Mouse (Mus musculus) left cerebral cortex, postnatal 14 days (tissue): ENCODE measurements around the gene Serpina3f. TPM values are rescaled to one million over a fixed set of nuclear protein-coding genes. Genes with fewer than 3 reads are reported as not detected.
"Not testable (repeated sequence)": the region's sequence is repeated elsewhere in the genome, so short reads cannot be mapped to it uniquely, and the experiment has no call there.

ENCODE experiments used
- DNase-seq, 2 experiments: peaks; one replicate each; pipeline ENCODE4 v3.0.0; 2021 to 2022; ENCODE audit warnings: low spot score in 2 of 2, mixed read lengths in 1 of 2
- intact Hi-C: fragments of 180-260 bp; cut with DNase I; formaldehyde crosslinking; loops from one replicate; pipeline ENCODE4 v1.15.1; 2025
- long read RNA-seq, 2 experiments: library from polyadenylated mRNA; stranded (forward); transcript quantifications; one replicate each; pipeline ENCODE4 v2.0.0; 2021
- total RNA-seq, 2 experiments: library from RNA; stranded (reverse); gene quantifications; 2 replicates each; pipeline ENCODE4 v1.2.3; 2021

Serpina3f gene
- not detected for total RNA-seq
- long read RNA-seq, experiment 1, result 0 reads
- long read RNA-seq, experiment 2, result 0 reads

GRCm38 (mm10) chr12:104214445-104214753, at the start of gene Serpina3f:
Serpina3f (plus strand) TSS chr12:104214544.
- no peak for DNase-seq
- intact Hi-C loops, result no loop called here

DNA sequence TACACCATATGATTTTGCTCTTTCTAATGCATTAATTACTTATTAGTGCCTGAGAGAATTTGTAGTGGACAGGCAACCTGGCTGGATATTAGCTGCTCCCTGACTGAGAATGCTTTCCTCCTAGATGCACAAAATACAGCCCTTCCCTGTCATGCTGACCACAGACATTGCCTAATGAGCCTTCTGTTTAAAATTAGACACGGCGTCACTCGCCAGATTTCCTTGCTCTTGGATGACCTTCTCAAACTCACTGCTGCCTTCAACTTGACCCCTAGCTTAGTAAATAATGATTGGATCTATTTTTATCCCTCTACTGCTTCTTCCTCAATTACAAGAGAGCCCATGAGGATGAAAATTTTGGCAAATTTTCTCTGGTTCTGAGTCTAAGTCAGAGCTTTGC, 39.6 kb upstream of the Serpina3f start:
- DNase-seq, result no peak
- intact Hi-C loops, result no loop called here

GRCm38 (mm10) chr12:104175636-104176035, 38.7 kb upstream of the Serpina3f start:
- no peak for DNase-seq
- intact Hi-C loops, result no loop called here

GRCm38 (mm10) chr12:104178577-104178976, 35.8 kb upstream of the Serpina3f start:
- no peak for DNase-seq
- intact Hi-C loops, result no loop called here

DNA sequence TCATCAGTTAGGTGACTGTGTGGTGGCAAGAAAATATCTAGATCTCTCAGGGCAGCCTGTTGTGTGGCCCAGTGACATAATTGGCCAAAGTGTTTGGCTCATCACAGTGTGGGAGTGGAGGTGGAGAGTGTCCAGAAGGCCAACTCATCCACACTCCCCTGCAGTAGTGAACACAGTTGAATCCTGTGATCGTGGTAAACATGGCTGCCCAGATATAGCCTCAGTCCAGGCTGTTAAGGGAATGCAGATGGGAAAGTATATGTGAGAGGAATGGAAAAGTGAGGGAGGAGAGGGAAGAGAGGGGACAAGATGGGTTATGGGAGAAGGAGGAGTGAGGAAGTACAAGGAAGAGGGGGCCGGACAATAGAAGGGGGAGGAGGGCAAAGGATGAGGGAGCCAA, 35.4 kb upstream of the Serpina3f start:
- intact Hi-C loops, result no loop called here
- DNase-seq, result no peak

DNA sequence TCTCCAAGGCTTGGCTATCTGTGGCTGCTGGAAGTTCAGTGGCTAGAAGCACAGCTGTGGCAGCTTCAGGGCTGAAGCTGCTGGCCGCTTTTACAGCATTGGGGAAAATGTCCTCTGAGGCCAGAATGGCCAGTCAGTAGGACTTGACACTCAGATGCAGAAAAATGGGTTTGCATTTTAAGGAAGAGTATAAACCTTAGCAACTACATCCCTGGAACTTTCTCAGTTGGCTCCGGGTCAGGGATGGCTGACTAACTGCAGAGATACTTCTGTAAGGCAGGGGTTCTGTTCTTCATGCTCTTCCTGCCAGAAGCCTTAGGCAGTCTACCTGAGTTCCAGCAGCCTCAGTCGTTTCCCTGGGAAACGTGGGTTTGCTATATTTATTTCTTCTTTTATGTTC, 29.3 kb upstream of the Serpina3f start:
- no peak for DNase-seq
- intact Hi-C loops, result no loop called here

DNA sequence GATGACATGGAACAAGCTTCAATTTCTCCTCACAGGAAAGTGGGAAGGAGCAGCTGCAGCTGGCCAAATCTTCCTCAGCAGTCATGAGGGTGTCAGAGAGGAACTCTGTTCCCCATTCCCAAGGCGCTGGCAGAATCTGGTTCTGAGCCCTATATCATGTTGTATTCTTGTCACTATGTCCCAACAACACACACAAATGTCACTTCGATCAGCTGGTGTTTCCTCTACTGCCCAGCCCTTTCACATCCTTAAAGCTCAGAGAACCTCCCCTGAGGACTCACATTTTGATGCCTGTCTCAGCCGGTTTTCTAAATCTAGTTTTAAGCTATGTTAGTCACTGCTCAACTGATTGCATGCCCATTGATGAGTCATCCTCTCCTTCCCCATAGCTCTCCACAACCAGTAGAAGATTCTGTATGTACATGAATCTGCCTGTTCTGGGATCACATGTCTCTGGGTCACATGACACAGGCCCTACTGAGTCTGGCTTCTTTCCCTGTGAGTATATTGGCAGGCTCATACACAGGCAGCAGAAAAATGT, 28.2 kb upstream of the Serpina3f start:
- intact Hi-C loops, result no loop called here
- DNase-seq, result peak; percentile 11 to 65

GRCm38 (mm10) chr12:104189246-104189645, 25.1 kb upstream of the Serpina3f start:
- intact Hi-C loops, result no loop called here

DNA sequence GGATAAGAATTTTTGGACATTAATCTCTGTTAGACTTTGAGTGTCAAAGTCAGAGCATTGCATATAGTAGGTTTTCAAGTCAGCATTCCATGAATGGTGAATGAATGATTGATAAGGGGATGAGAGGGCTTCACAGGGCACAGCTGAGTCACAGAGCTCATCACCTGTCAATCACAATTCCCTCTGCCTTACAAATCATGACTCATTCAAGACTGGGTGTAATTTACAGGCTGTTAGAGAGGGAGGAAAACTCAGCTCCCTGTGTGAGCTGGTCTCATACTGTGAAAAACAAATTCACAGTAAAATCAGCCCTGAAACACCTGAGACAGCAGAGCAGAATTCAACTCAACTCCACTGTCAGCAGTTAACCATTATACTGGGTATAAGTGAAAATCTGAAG, 23.5 kb upstream of the Serpina3f start:
- intact Hi-C loops, result no loop called here
- DNase-seq, result no peak

More at GRCm38 (mm10) chr12:104189246-104189645, 25.1 kb upstream of the Serpina3f start:
- DNase-seq, result no peak

- intact Hi-C loops, result no loop called here
- DNase-seq, result peak in 1 of 2 experiments; percentile 13
Observed at GRCm38 (mm10) chr12:104209149-104209548, 5.2 kb upstream of the Serpina3f start.

DNA sequence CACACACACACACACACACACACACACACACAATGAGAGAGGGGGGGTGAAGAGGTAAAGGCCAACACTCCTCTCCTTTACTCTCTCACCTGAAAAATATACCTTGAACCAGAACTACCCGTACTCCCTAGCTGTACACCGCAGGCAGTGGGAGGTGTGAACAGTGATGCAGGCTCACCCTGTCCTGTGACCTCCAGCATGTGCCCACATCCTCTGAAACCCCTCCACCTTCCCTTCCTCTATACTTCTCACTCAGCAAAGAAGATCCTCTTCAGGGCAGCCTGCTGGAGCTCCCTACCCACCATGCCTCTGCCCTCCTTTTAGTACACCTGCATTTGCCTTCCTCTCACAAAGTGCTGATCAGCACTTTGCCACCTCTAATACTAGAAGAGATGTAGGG, 4.5 kb upstream of the Serpina3f start:
- no peak for DNase-seq
- intact Hi-C loops, result no loop called here

- no peak for DNase-seq
- intact Hi-C loops, result no loop called here
Observed at GRCm38 (mm10) chr12:104213689-104214444, 477 bp upstream of the Serpina3f start.

GRCm38 (mm10) chr12:104215249-104215648, 905 bp downstream of the Serpina3f start:
- intact Hi-C loops, result no loop called here
- DNase-seq, result no peak

DNA sequence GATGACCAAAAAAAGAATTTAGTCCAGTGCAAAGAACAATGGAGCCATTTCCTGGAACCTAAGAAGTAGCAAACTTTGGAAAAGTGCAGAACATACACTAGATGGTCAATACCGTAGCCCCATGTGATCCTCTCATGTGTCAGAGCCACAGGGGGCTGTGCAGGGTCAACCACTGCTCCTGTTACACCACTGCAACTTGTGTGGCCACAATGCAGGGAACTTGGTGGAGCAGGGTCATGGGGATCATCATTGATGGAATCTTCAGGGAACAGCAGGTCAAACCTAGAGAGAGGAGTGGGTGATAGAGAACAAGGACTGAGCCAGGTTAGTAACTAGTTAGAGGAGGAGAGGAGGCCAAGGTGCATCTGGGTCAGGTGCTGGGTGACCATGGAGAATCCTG, 7.3 kb downstream of the Serpina3f start:
- intact Hi-C loops, result no loop called here
- DNase-seq, result no peak

GRCm38 (mm10) chr12:104223690-104224089, 9.3 kb downstream of the Serpina3f start:
- intact Hi-C loops, result no loop called here
- no peak for DNase-seq

DNA sequence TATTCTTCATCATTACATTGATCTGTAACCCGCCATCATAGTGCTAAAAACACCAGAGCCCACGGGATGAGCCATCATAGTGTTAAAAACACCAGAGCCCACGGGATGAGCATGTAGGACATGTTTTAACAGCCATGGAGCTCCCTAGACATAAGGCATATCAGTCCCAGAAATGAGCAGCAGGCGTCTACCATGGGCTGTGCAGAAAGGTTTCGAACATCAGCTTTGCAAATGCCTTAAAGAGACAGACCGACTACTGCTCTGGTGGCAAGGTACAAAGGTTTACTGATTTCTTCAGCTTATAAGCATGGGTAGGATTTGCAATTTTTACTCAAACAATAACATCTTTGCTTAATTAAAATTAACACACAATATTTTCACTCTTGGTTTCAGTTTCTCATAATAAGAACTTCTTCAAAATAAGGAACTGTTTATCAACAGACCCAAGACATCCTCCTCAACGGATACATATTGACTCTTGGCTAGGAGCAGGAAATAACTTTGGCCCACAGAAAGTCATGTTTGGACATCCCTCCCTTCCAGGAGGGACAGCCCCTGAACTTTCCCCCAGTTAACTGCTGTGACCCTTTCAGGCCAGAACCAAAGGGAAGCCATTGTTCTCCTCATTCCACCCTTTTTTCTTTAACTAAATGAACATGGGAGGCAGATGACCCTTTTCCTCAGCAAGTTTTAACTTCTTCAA, 10.4 kb downstream of the Serpina3f start:
- intact Hi-C loops, result no loop called here
- DNase-seq, result no peak

GRCm38 (mm10) chr12:104230762-104231161, 16.4 kb downstream of the Serpina3f start:
- no peak for DNase-seq
- intact Hi-C loops, result no loop called here

- intact Hi-C loops, result no loop called here
- no peak for DNase-seq
Observed at GRCm38 (mm10) chr12:104235915-104236314, 21.6 kb downstream of the Serpina3f start, which contains the start of gene Serpina3g. Serpina3g (plus strand) TSS chr12:104236245.

DNA sequence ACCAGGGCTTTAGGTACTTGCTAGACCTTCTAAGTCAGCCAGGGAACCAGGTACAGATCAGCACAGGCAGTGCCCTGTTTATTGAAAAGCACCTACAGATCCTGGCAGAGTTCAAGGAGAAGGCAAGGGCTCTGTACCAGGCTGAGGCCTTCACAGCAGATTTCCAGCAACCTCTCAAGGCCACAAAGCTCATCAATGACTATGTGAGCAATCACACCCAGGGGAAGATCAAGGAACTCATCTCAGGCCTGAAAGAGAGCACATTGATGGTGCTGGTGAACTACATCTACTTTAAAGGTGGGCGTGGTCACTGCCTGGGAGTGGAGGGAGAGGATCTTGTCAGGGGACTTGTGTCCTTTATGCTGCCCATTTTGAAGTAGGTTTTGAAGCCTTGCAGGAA, 23.7 kb downstream of the Serpina3f start:
- DNase-seq, intact Hi-C loops: not testable (repeated sequence)

DNA sequence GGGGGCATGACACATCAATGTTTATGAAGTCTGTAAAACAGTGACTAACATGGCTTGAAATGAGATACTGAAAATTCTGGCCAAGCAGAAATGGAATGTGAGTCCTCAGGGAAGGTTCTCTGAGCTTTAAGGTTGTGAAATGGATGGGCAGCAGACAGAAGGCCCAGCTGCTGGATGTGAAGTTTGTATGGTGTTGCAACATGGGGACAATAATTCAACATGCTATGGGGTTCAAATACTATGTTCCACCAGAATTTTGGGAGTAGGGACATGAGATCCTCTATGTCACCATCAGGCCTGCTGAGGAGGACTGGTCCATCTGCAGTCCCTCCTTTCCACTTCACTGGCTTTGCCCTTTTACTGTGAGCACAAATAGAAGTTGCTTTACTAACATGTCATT, 29.0 kb downstream of the Serpina3f start:
- DNase-seq, result no peak
- intact Hi-C loops, result no loop called here

- intact Hi-C loops, result loop anchor here (5.0 kb wide), 1 partner anchor 172 kb away; no protein-coding TSS in a partner anchor
Observed at GRCm38 (mm10) chr12:104245092-104245491, 30.7 kb downstream of the Serpina3f start.

More at GRCm38 (mm10) chr12:104245092-104245491, 30.7 kb downstream of the Serpina3f start:
- DNase-seq, result peak; percentile 58 to 60
